Mouse (Mus musculus) embryonic facial prominence, embryonic 15.5 days (tissue): ENCODE measurements around the gene Wdr19. TPM values are rescaled to one million over a fixed set of nuclear protein-coding genes. Genes with fewer than 3 reads are reported as not detected.
A peak's percentile ranks its signal among the peaks of the same experiment; 100 is the strongest.

Experiments used
- ATAC-seq: fragments of 200-750 bp; cut with Nextera tagmentation; 2 replicates; pipeline ENCODE4 v1.8.0; 2017; ENCODE audit warnings: low read depth, moderate TSS enrichment; ENCODE audit not compliant: insufficient number of reproducible peaks, low FRiP score, low TSS enrichment
- H3K27ac ChIP-seq: fragments of 300-500 bp; sonication (generic); replicated peaks from 2 replicates; pipeline ENCODE4 v1.5.1; 2015; ENCODE audit warnings: mild to moderate bottlenecking, inconsistent platforms
- H3K27me3 ChIP-seq: fragments of 300-500 bp; sonication (generic); 2 replicates; pipeline ENCODE4 v1.6.1; 2015; ENCODE audit warnings: inconsistent platforms
- H3K36me3 ChIP-seq: fragments of 300-500 bp; sonication (generic); 2 replicates; pipeline ENCODE4 v1.6.1; 2015; ENCODE audit warnings: mild to moderate bottlenecking, inconsistent platforms
- H3K4me1 ChIP-seq: fragments of 300-500 bp; sonication (generic); 2 replicates; pipeline ENCODE4 v1.6.1; 2015; ENCODE audit warnings: inconsistent platforms
- H3K4me2 ChIP-seq: fragments of 300-500 bp; sonication (generic); replicated peaks from 2 replicates; pipeline ENCODE4 v1.6.1; 2015; ENCODE audit warnings: mild to moderate bottlenecking, inconsistent platforms
- H3K4me3 ChIP-seq: fragments of 300-500 bp; sonication (generic); replicated peaks from 2 replicates; pipeline ENCODE4 v1.5.1; 2015; ENCODE audit warnings: mild to moderate bottlenecking, inconsistent platforms
- H3K9ac ChIP-seq: fragments of 300-500 bp; sonication (generic); 2 replicates; pipeline ENCODE4 v1.6.1; 2015; ENCODE audit warnings: inconsistent platforms
- H3K9me3 ChIP-seq: fragments of 300-500 bp; sonication (generic); replicated peaks from 2 replicates; pipeline ENCODE4 v1.6.1; 2016; ENCODE audit warnings: inconsistent platforms
- WGBS: fragments of 180-500 bp; shearing (Covaris S2); methylation state at CpG from one replicate; pipeline ENCODE4 v1.1.7; 2015; 5-methylcytosine and 5-hydroxymethylcytosine counted together
- polyA plus RNA-seq: library from polyadenylated mRNA; unstranded; fragments of >200 nt; fragmentation: Nextera tagmentation; extraction: Ambion mirVana; gene quantifications from 2 replicates; pipeline ENCODE4 v1.2.1, GENCODE M21; 2015

The Wdr19 gene
- polyA plus RNA-seq, 1 experiment from 2014 or later = 12.6 TPM

GRCm38 (mm10) chr5:65163489-65164092 is 35.9 kb upstream of the Wdr19 start:
- no peaks in the 10 kb centered on the region for H3K9me3 ChIP-seq
- H3K36me3 ChIP-seq = peaks cover 37% of the 10 kb centered on the region
- no peak overlapping the region for H3K4me2 ChIP-seq
- H3K9ac ChIP-seq = no peak overlapping the region
- no peak overlapping the region for H3K4me3 ChIP-seq
- H3K4me1 ChIP-seq = no peaks in the 10 kb centered on the region
- no peak overlapping the region for H3K27ac ChIP-seq
- H3K27me3 ChIP-seq = no peaks in the 10 kb centered on the region
- WGBS = 76% methylated on average over 17 of the region's 17 CpGs
- no peak for ATAC-seq

- Histone ChIP-seq H3K27me3 (no peaks in the 10 kb centered on the region), H3K9me3 (no peaks in the 10 kb centered on the region), H3K4me2 (no peak overlapping the region), H3K4me3 (no peak overlapping the region), H3K4me1 (no peaks in the 10 kb centered on the region), H3K9ac (no peak overlapping the region), H3K36me3 (peaks cover 6% of the 10 kb centered on the region; the same call in 1 of the 2 replicates), H3K27ac (no peak overlapping the region)
- 76% methylated on average over 9 of the region's 9 CpGs for WGBS
- no peak for ATAC-seq
These were observed 29.3 kb upstream of the Wdr19 start for GRCm38 (mm10) chr5:65170206-65170605.

- Histone ChIP-seq H3K36me3 (no peaks in the 10 kb centered on the region), H3K4me1 (no peaks in the 10 kb centered on the region), H3K9me3 (no peaks in the 10 kb centered on the region), H3K4me3 (no peak overlapping the region), H3K27ac (no peak overlapping the region), H3K27me3 (no peaks in the 10 kb centered on the region), H3K4me2 (0 out of 2 replicates have a peak overlapping the region, but pooled peaks have one; percentile 8), H3K9ac (no peak overlapping the region)
- 64% methylated on average over 26 of the region's 26 CpGs for WGBS
- no peak for ATAC-seq
These were observed 24.2 kb upstream of the Wdr19 start for GRCm38 (mm10) chr5:65175035-65175917.

GRCm38 (mm10) chr5:65175918-65176484 is 23.5 kb upstream of the Wdr19 start:
- Histone ChIP-seq H3K9me3 (no peaks in the 10 kb centered on the region), H3K4me2 (0 out of 2 replicates have a peak overlapping the region, but pooled peaks have one; percentile 8), H3K27ac (no peak overlapping the region), H3K4me1 (0 out of 2 replicates have a peak, but pooled peaks cover 1% of the 10 kb centered on the region), H3K27me3 (no peaks in the 10 kb centered on the region), H3K9ac (no peak overlapping the region), H3K4me3 (no peak overlapping the region), H3K36me3 (no peaks in the 10 kb centered on the region)
- WGBS = 66% methylated on average over 13 of the region's 13 CpGs
- peak; percentile 51; the same call in 1 of the 2 replicates for ATAC-seq

GRCm38 (mm10) chr5:65177026-65177514 is 22.4 kb upstream of the Wdr19 start:
- no peak overlapping the region for H3K4me3 ChIP-seq
- 0 out of 2 replicates have a peak, but pooled peaks cover 10% of the 10 kb centered on the region for H3K4me1 ChIP-seq
- H3K9ac ChIP-seq = no peak overlapping the region
- ATAC-seq = no peak
- WGBS = 34% methylated on average over 11 of the region's 11 CpGs
- H3K36me3 ChIP-seq = no peaks in the 10 kb centered on the region
- no peak overlapping the region for H3K4me2 ChIP-seq
- H3K27ac ChIP-seq = no peak overlapping the region
- no peaks in the 10 kb centered on the region for H3K27me3 ChIP-seq
- no peaks in the 10 kb centered on the region for H3K9me3 ChIP-seq

GRCm38 (mm10) chr5:65178477-65178876 is 21.0 kb upstream of the Wdr19 start:
- no peak overlapping the region for H3K9ac ChIP-seq
- no peak overlapping the region for H3K4me3 ChIP-seq
- no peaks in the 10 kb centered on the region for H3K27me3 ChIP-seq
- ATAC-seq = no peak
- no peak overlapping the region for H3K27ac ChIP-seq
- H3K36me3 ChIP-seq = no peaks in the 10 kb centered on the region
- 0 out of 2 replicates have a peak, but pooled peaks cover 10% of the 10 kb centered on the region for H3K4me1 ChIP-seq
- WGBS = 72% methylated on average over 9 of the region's 9 CpGs
- no peaks in the 10 kb centered on the region for H3K9me3 ChIP-seq
- no peak overlapping the region for H3K4me2 ChIP-seq

- no peak for ATAC-seq
- H3K9ac ChIP-seq = no peak overlapping the region
- no peak overlapping the region for H3K4me3 ChIP-seq
- 0 out of 2 replicates have a peak, but pooled peaks cover 10% of the 10 kb centered on the region for H3K4me1 ChIP-seq
- no peak overlapping the region for H3K27ac ChIP-seq
- H3K36me3 ChIP-seq = no peaks in the 10 kb centered on the region
- 79% methylated on average over 21 of the region's 21 CpGs for WGBS
- no peak overlapping the region for H3K4me2 ChIP-seq
- H3K9me3 ChIP-seq = no peaks in the 10 kb centered on the region
- H3K27me3 ChIP-seq = no peaks in the 10 kb centered on the region
These were observed 18.2 kb upstream of the Wdr19 start for GRCm38 (mm10) chr5:65181160-65181793.

GRCm38 (mm10) chr5:65181794-65182169 is 17.7 kb upstream of the Wdr19 start:
- Histone ChIP-seq H3K4me1 (0 out of 2 replicates have a peak, but pooled peaks cover 10% of the 10 kb centered on the region), H3K4me3 (no peak overlapping the region)

GRCm38 (mm10) chr5:65182268-65182667 is 17.2 kb upstream of the Wdr19 start:
- no peak for ATAC-seq
- H3K4me3 ChIP-seq = no peak overlapping the region
- no peak overlapping the region for H3K9ac ChIP-seq
- H3K4me2 ChIP-seq = no peak overlapping the region
- WGBS = 88% methylated on average over 1 of the region's 1 CpGs
- 0 out of 2 replicates have a peak, but pooled peaks cover 10% of the 10 kb centered on the region for H3K4me1 ChIP-seq
- no peaks in the 10 kb centered on the region for H3K27me3 ChIP-seq
- H3K9me3 ChIP-seq = no peaks in the 10 kb centered on the region
- H3K36me3 ChIP-seq = no peaks in the 10 kb centered on the region
- H3K27ac ChIP-seq = no peak overlapping the region

More at GRCm38 (mm10) chr5:65181794-65182169, 17.7 kb upstream of the Wdr19 start:
- Histone ChIP-seq H3K36me3 (no peaks in the 10 kb centered on the region), H3K27me3 (no peaks in the 10 kb centered on the region), H3K4me2 (no peak overlapping the region), H3K9ac (no peak overlapping the region), H3K9me3 (no peaks in the 10 kb centered on the region), H3K27ac (no peak overlapping the region)
- peak; percentile 51 for ATAC-seq
- 70% methylated on average over 4 of the region's 4 CpGs for WGBS

- no peaks in the 10 kb centered on the region for H3K27me3 ChIP-seq
- no peak overlapping the region for H3K27ac ChIP-seq
- H3K9me3 ChIP-seq = no peaks in the 10 kb centered on the region
- no peak overlapping the region for H3K4me3 ChIP-seq
- ATAC-seq = no peak
- H3K4me2 ChIP-seq = no peak overlapping the region
- H3K36me3 ChIP-seq = no peaks in the 10 kb centered on the region
- 75% methylated on average over 5 of the region's 5 CpGs for WGBS
- H3K9ac ChIP-seq = no peak overlapping the region
- H3K4me1 ChIP-seq = no peaks in the 10 kb centered on the region
These were observed 7.9 kb upstream of the Wdr19 start for GRCm38 (mm10) chr5:65191601-65192000.

- H3K27me3 ChIP-seq = no peaks in the 10 kb centered on the region
- H3K9me3 ChIP-seq = no peaks in the 10 kb centered on the region
- H3K4me1 ChIP-seq = no peaks in the 10 kb centered on the region
- H3K36me3 ChIP-seq = no peaks in the 10 kb centered on the region
- H3K4me3 ChIP-seq = no peak overlapping the region
- ATAC-seq = no peak
- no peak overlapping the region for H3K4me2 ChIP-seq
- no peak overlapping the region for H3K9ac ChIP-seq
- no peak overlapping the region for H3K27ac ChIP-seq
- WGBS = 85% methylated on average over 9 of the region's 9 CpGs
These were observed 5.1 kb upstream of the Wdr19 start for GRCm38 (mm10) chr5:65194441-65194840.
